Comparison of ENCODE assay signal across 16 mouse cellular contexts in genomic region chr16:25298204-25298603, GRCm38 (mm10). TPM values are rescaled to one million over a fixed set of nuclear protein-coding genes. Genes with fewer than 3 reads are reported as not detected.
"Had no signal": no experiment of that assay in that cellular context is flagged by ENCODE, and none has a peak within 500 bp of the region (broad histone marks: within the 10 kb centered on the region; RNA-seq: fewer than 3 reads in every experiment).

No protein-coding gene starts in this region.

- H3K4me2 ChIP-seq: limb, embryonic 13.5 days; liver, embryonic 12.5 days; lung, embryonic 14.5 days; neural tube, embryonic 12.5 days; stomach, embryonic 15.5 days had no signal

- H3K27ac ChIP-seq: limb, embryonic 13.5 days; liver, embryonic 12.5 days; midbrain, embryonic 10.5 days; neural tube, embryonic 12.5 days; stomach, embryonic 15.5 days had no signal

- H3K4me3 ChIP-seq: limb, embryonic 13.5 days; liver, embryonic 12.5 days; midbrain, embryonic 10.5 days; neural tube, embryonic 12.5 days; stomach, embryonic 15.5 days had no signal

- H3K4me1 ChIP-seq: limb, embryonic 13.5 days; liver, embryonic 12.5 days; midbrain, embryonic 10.5 days; neural tube, embryonic 12.5 days; stomach, embryonic 15.5 days had no signal

- H3K27me3 ChIP-seq: limb, embryonic 13.5 days; liver, embryonic 12.5 days; neural tube, embryonic 12.5 days; stomach, embryonic 15.5 days had no signal

- DNase-seq: kidney, adult 8-10 months; left cerebral cortex, postnatal 4 days; lung, embryonic 14.5 days; lung, postnatal 10 days; lung, postnatal 4 days; midbrain, embryonic 14.5 days; right cerebral cortex, postnatal 14 days; thymus, postnatal 36 days had no signal

- H3K36me3 ChIP-seq: limb, embryonic 13.5 days; liver, embryonic 12.5 days; midbrain, embryonic 10.5 days; neural tube, embryonic 12.5 days; stomach, embryonic 15.5 days had no signal

- ATAC-seq: liver, embryonic 12.5 days had no signal

- H3K9me3 ChIP-seq: limb, embryonic 13.5 days; liver, embryonic 12.5 days; midbrain, embryonic 10.5 days; neural tube, embryonic 12.5 days; stomach, embryonic 15.5 days had no signal

- H3K9ac ChIP-seq: limb, embryonic 13.5 days; liver, embryonic 12.5 days; lung, embryonic 14.5 days; neural tube, embryonic 12.5 days; stomach, embryonic 15.5 days had no signal

RNA-seq across cellular contexts. Expression of gene Tprg, which starts 11.6 kb away (rescaled TPM):
- polyA plus RNA-seq: limb, embryonic 13.5 days; liver, embryonic 12.5 days; liver, embryonic 16.5 days; midbrain, embryonic 10.5 days; midbrain, embryonic 14.5 days; neural tube, embryonic 12.5 days; spleen, adult 2 months; testis, adult 2 months had no signal
